Mouse (Mus musculus) MEL (cell line): ENCODE data around the gene Egfl8. TPM values are rescaled to one million over a fixed set of nuclear protein-coding genes. Genes with fewer than 3 reads are reported as not detected.

Source experiments
- DNase-seq: peaks from one replicate; pipeline ENCODE4 v3.0.0; 2011; ENCODE audit warnings: low read depth, low spot score
- H3K27ac ChIP-seq: 2 replicates; pipeline ENCODE4 v1.5.1; 2012; ENCODE audit warnings: low read depth, mild to moderate bottlenecking, control low read depth, low read length, moderate library complexity; ENCODE audit not compliant: control insufficient read depth
- H3K27me3 ChIP-seq, 2 experiments: fragments of 150-350 bp in 1 of 2; sonication (generic) in 1 of 2; 2 replicates each; pipeline ENCODE4 v1.6.1; 2012; ENCODE audit warnings: low read length in 2 of 2, mild to moderate bottlenecking in 2 of 2, improper control_type of control experiment in 1 of 2, moderate library complexity in 1 of 2; ENCODE audit not compliant: insufficient read depth in 2 of 2, control insufficient read depth in 1 of 2
- H3K36me3 ChIP-seq, 2 experiments: 2 replicates each; pipeline ENCODE4 v1.6.1; 2012 to 2014; ENCODE audit warnings: low read length in 2 of 2, improper control_type of control experiment in 1 of 2, inconsistent platforms in 1 of 2, mild to moderate bottlenecking in 1 of 2; ENCODE audit not compliant: insufficient read depth in 2 of 2, control insufficient read depth in 1 of 2
- H3K4me1 ChIP-seq, 2 experiments: fragments of 150-350 bp in 1 of 2; sonication (generic) in 1 of 2; 2 replicates each; pipeline ENCODE4 v1.6.1; 2012; ENCODE audit warnings: low read length in 2 of 2, improper control_type of control experiment in 1 of 2, mild to moderate bottlenecking in 1 of 2; ENCODE audit not compliant: insufficient read depth in 2 of 2, control insufficient read depth in 1 of 2
- H3K4me3 ChIP-seq, 2 experiments: fragments of 150-350 bp in 1 of 2; sonication (generic) in 1 of 2; 2 replicates each; pipeline ENCODE4 v1.5.1; 2012; ENCODE audit warnings: low read depth in 2 of 2, low read length in 2 of 2, mild to moderate bottlenecking in 2 of 2, moderate library complexity in 2 of 2, control low read depth in 1 of 2, improper control_type of control experiment in 1 of 2; ENCODE audit not compliant: control insufficient read depth in 1 of 2, insufficient read depth in 1 of 2
- H3K79me2 ChIP-seq: 2 replicates; pipeline ENCODE4 v1.6.1; 2012; ENCODE audit warnings: mild to moderate bottlenecking, low read length, moderate library complexity; ENCODE audit not compliant: control insufficient read depth, poor library complexity, insufficient read depth
- H3K9ac ChIP-seq: 2 replicates; pipeline ENCODE4 v1.6.1; 2012; ENCODE audit warnings: low read depth, mild to moderate bottlenecking, control low read depth, low read length, moderate library complexity; ENCODE audit not compliant: control insufficient read depth, poor library complexity, severe bottlenecking
- H3K9me3 ChIP-seq: fragments of 150-350 bp; sonication (generic); replicated peaks from 2 replicates; pipeline ENCODE4 v1.6.1; 2012; ENCODE audit warnings: mild to moderate bottlenecking, low read length, improper control_type of control experiment, moderate library complexity; ENCODE audit not compliant: insufficient read depth
- BHLHE40 ChIP-seq: IDR thresholded peaks from 2 replicates; pipeline ENCODE4 v1.6.1; 2012; ENCODE audit warnings: low read depth, mild to moderate bottlenecking, inconsistent platforms, low read length, improper control_type of control experiment, borderline replicate concordance
- CHD1 ChIP-seq: IDR thresholded peaks from 2 replicates; pipeline ENCODE4 v1.6.1; 2012; ENCODE audit warnings: low read depth, mild to moderate bottlenecking, inconsistent platforms, low read length, improper control_type of control experiment
- CHD2 ChIP-seq: IDR thresholded peaks from 2 replicates; pipeline ENCODE4 v1.6.1; 2011; ENCODE audit warnings: low read length, improper control_type of control experiment
- CTCF ChIP-seq, 3 experiments: IDR thresholded peaks in 2 of 3; conservative IDR thresholded peaks in 1 of 3; 2 replicates each; pipeline ENCODE4 v1.5.1; 2011 to 2012; ENCODE audit warnings: low read length in 3 of 3, low read depth in 2 of 3, mild to moderate bottlenecking in 2 of 3, improper control_type of control experiment in 1 of 3, inconsistent platforms in 1 of 3, mixed read lengths in 1 of 3, moderate library complexity in 1 of 3; ENCODE audit not compliant: control insufficient read depth in 1 of 3, insufficient read depth in 1 of 3, poor library complexity in 1 of 3, severe bottlenecking in 1 of 3
- E2F4 ChIP-seq: IDR thresholded peaks from 2 replicates; pipeline ENCODE4 v1.6.1; 2011; ENCODE audit warnings: low read depth, low read length, improper control_type of control experiment, borderline replicate concordance
- EP300 ChIP-seq, 2 experiments: IDR thresholded peaks; 2 replicates each; pipeline ENCODE4 v1.6.1; 2011; ENCODE audit warnings: improper control_type of control experiment in 2 of 2, low read length in 2 of 2, low read depth in 1 of 2, mild to moderate bottlenecking in 1 of 2
- ETS1 ChIP-seq: IDR thresholded peaks from 2 replicates; pipeline ENCODE4 v1.6.1; 2012; ENCODE audit warnings: low read depth, mild to moderate bottlenecking, inconsistent platforms, low read length, improper control_type of control experiment, moderate library complexity
- GATA1 ChIP-seq: IDR thresholded peaks from 2 replicates; pipeline ENCODE4 v1.6.1; 2011; ENCODE audit warnings: low read depth, low read length, improper control_type of control experiment
- HCFC1 ChIP-seq: IDR thresholded peaks from 2 replicates; pipeline ENCODE4 v1.6.1; 2012; ENCODE audit warnings: low read depth, mild to moderate bottlenecking, inconsistent platforms, low read length, improper control_type of control experiment, moderate library complexity
- JUND ChIP-seq: IDR thresholded peaks from 2 replicates; pipeline ENCODE4 v1.6.1; 2011; ENCODE audit warnings: low read depth, mild to moderate bottlenecking, improper control_type of control experiment, low read length
- KAT2A ChIP-seq: conservative IDR thresholded peaks from 2 replicates; pipeline ENCODE4 v1.6.1; 2012; ENCODE audit warnings: low read depth, low read length, improper control_type of control experiment, inconsistent platforms
- MAFK ChIP-seq: IDR thresholded peaks from 2 replicates; pipeline ENCODE4 v1.6.1; 2011; ENCODE audit warnings: low read depth, mild to moderate bottlenecking, low read length, improper control_type of control experiment, borderline replicate concordance
- MAZ ChIP-seq: IDR thresholded peaks from 2 replicates; pipeline ENCODE4 v1.6.1; 2012; ENCODE audit warnings: low read depth, mild to moderate bottlenecking, inconsistent platforms, low read length, improper control_type of control experiment
- POLR2A ChIP-seq, 2 experiments: IDR thresholded peaks; 2 replicates each; pipeline ENCODE4 v1.6.1; 2011 to 2012; ENCODE audit warnings: low read length in 2 of 2, mild to moderate bottlenecking in 2 of 2, control low read depth in 1 of 2, improper control_type of control experiment in 1 of 2, low read depth in 1 of 2, moderate library complexity in 1 of 2; ENCODE audit not compliant: control insufficient read depth in 1 of 2, insufficient read depth in 1 of 2, poor library complexity in 1 of 2
- POLR2AphosphoS2 ChIP-seq: IDR thresholded peaks from 2 replicates; pipeline ENCODE4 v1.6.1; 2011; ENCODE audit warnings: low read length, improper control_type of control experiment
- RAD21 ChIP-seq: IDR thresholded peaks from 2 replicates; pipeline ENCODE4 v1.6.1; 2011; ENCODE audit warnings: mild to moderate bottlenecking, low read depth, low read length, improper control_type of control experiment
- RCOR1 ChIP-seq: IDR thresholded peaks from 2 replicates; pipeline ENCODE4 v1.6.1; 2012; ENCODE audit warnings: low read depth, mild to moderate bottlenecking, inconsistent platforms, low read length, improper control_type of control experiment
- SIN3A ChIP-seq: IDR thresholded peaks from 2 replicates; pipeline ENCODE4 v1.6.1; 2012; ENCODE audit warnings: low read length, improper control_type of control experiment, inconsistent platforms
- SMC3 ChIP-seq: IDR thresholded peaks from 2 replicates; pipeline ENCODE4 v1.6.1; 2011; ENCODE audit warnings: low read depth, low read length, improper control_type of control experiment
- UBTF ChIP-seq: IDR thresholded peaks from 2 replicates; pipeline ENCODE4 v1.6.1; 2012; ENCODE audit warnings: low read depth, mild to moderate bottlenecking, inconsistent platforms, low read length, improper control_type of control experiment, moderate library complexity, borderline replicate concordance; ENCODE audit not compliant: insufficient read depth
- USF1 ChIP-seq: IDR thresholded peaks from 2 replicates; pipeline ENCODE4 v1.6.1; 2014; ENCODE audit warnings: low read depth, mild to moderate bottlenecking, inconsistent platforms, low read length, improper control_type of control experiment, moderate library complexity
- ZKSCAN1 ChIP-seq: IDR thresholded peaks from 2 replicates; pipeline ENCODE4 v1.6.1; 2012; ENCODE audit warnings: low read depth, mild to moderate bottlenecking, inconsistent platforms, low read length, improper control_type of control experiment, moderate library complexity
- polyA plus RNA-seq, 2 experiments: library from polyadenylated mRNA; stranded (reverse) in 1 of 2; unstranded in 1 of 2; fragments of >175 nt in 1 of 2; fragments of >200 nt in 1 of 2; gene quantifications; 2 replicates each; pipeline versions ENCODE4 v1.2.1 to v1.2.4; 2012; ENCODE audit warnings: low replicate concordance in 2 of 2, low read depth in 1 of 2; ENCODE audit not compliant: insufficient read length in 2 of 2, insufficient read depth in 1 of 2, missing spikeins in 1 of 2
- total RNA-seq: library from RNA; depleted of rRNA; stranded (reverse); fragments of 300-350 nt; gene quantifications from 2 replicates; pipeline ENCODE4 v1.2.3, GENCODE M21; 2012

Gene Egfl8
- total and polyA plus RNA-seq, 3 experiments: 0.89 to 1.6 TPM; not detected in 1

GRCm38 (mm10) chr17:34583819-34584218 lies 32.0 kb downstream of the Egfl8 start:
- peaks cover 9% of the 10 kb centered on the region; the same call in 1 of the 2 replicates for H3K79me2 ChIP-seq
- no peak overlapping the region for H3K9ac ChIP-seq
- no peaks in the 10 kb centered on the region for H3K27me3 ChIP-seq
- H3K4me3 ChIP-seq: no peak overlapping the region
- H3K36me3 ChIP-seq: peaks cover 0 to 10% of the 10 kb centered on the region in 2 experiments; a peak in 2 of 4 replicates
- H3K9me3 ChIP-seq: no peaks in the 10 kb centered on the region
- H3K4me1 ChIP-seq: peaks cover 4 to 12% of the 10 kb centered on the region in 2 experiments; a peak in 3 of 4 replicates
- no peak for TF ChIP-seq CHD2
- no peak for TF ChIP-seq POLR2AphosphoS2
- TF ChIP-seq EP300 (IDR thresholded peaks at IDR 0.05; ENCODE audit: low read depth in 1 of 2, low read length in 2 of 2): no peak
- TF ChIP-seq HCFC1: no peak
- TF ChIP-seq POLR2A (IDR thresholded peaks at IDR 0.05; ENCODE audit: control insufficient read depth in 1 of 2, insufficient read depth in 1 of 2, low read depth in 1 of 2, low read length in 2 of 2, poor library complexity in 1 of 2): no peak
- no peak for TF ChIP-seq RCOR1
- no peak for TF ChIP-seq JUND
- TF ChIP-seq MAFK: no peak
- no peak for DNase-seq
- H3K27ac ChIP-seq: no peak overlapping the region

GRCm38 (mm10) chr17:34583397-34583796 lies 32.4 kb downstream of the Egfl8 start:
- H3K36me3 ChIP-seq: peaks cover 0 to 5% of the 10 kb centered on the region in 2 experiments; a peak in 2 of 4 replicates
- no peaks in the 10 kb centered on the region for H3K9me3 ChIP-seq
- no peak overlapping the region for H3K9ac ChIP-seq
- no peak for DNase-seq
- peaks cover 9% of the 10 kb centered on the region; the same call in 1 of the 2 replicates for H3K79me2 ChIP-seq
- H3K4me1 ChIP-seq: peaks cover 2 to 9% of the 10 kb centered on the region in 2 experiments; a peak in 3 of 4 replicates
- no peak overlapping the region for H3K4me3 ChIP-seq
- no peak for TF ChIP-seq BHLHE40
- TF ChIP-seq UBTF: no peak
- TF ChIP-seq RAD21: no peak
- no peak for TF ChIP-seq USF1
- TF ChIP-seq MAZ: no peak
- no peak for TF ChIP-seq ZKSCAN1
- TF ChIP-seq KAT2A: no peak
- no peak for TF ChIP-seq POLR2AphosphoS2
- no peak for TF ChIP-seq E2F4
- no peak for TF ChIP-seq CHD1
- TF ChIP-seq GATA1: no peak
- no peak for TF ChIP-seq MAFK
- no peak for TF ChIP-seq ETS1
- TF ChIP-seq JUND: no peak
- no peak for TF ChIP-seq SMC3
- no peak for TF ChIP-seq CTCF (IDR thresholded peaks at IDR 0.05 in 2 of 3, conservative IDR thresholded peaks at IDR 0.05 in 1 of 3; ENCODE audit: control insufficient read depth in 1 of 3, insufficient read depth in 1 of 3, low read depth in 2 of 3, low read length in 3 of 3, poor library complexity in 1 of 3, severe bottlenecking in 1 of 3)
- no peak for TF ChIP-seq SIN3A
- H3K27ac ChIP-seq: no peak overlapping the region
- no peaks in the 10 kb centered on the region for H3K27me3 ChIP-seq
